In genomic region chr2:130265520-130265919, GRCm38 (mm10) we compare ENCODE assay signal across 27 mouse cellular contexts. TPM values are rescaled to one million over a fixed set of nuclear protein-coding genes. Genes with fewer than 3 reads are reported as not detected.
DNase-seq lines count a peak whose midpoint lies in the region; ATAC-seq and TF ChIP-seq lines count a peak whose summit lies in the region.
"Had no signal": no experiment of that assay in that cellular context is flagged by ENCODE, and none has a peak within 500 bp of the region (broad histone marks: within the 10 kb centered on the region; RNA-seq: fewer than 3 reads in every experiment).

No protein-coding gene starts in this region.

- TF ChIP-seq EP300 in MEL (IDR thresholded peaks at IDR 0.05; ENCODE audit: low read depth in 1 of 2, low read length in 2 of 2): peak; percentile 50 to 64; a peak in 3 of 4 replicates

- no peak for TF ChIP-seq CTCF in MEL (IDR thresholded peaks at IDR 0.05 in 2 of 3, conservative IDR thresholded peaks at IDR 0.05 in 1 of 3; ENCODE audit: control insufficient read depth in 1 of 3, insufficient read depth in 1 of 3, low read depth in 2 of 3, low read length in 3 of 3, poor library complexity in 1 of 3, severe bottlenecking in 1 of 3)

- peaks cover 0 to 32% of the 10 kb centered on the region in 2 experiments; a peak in 2 of 4 replicates for H3K36me3 ChIP-seq in MEL (ENCODE audit: control insufficient read depth in 1 of 2, insufficient read depth in 2 of 2, low read length in 2 of 2)
- no peaks in the 10 kb centered on the region for H3K36me3 ChIP-seq in liver, embryonic 11.5 days (ENCODE audit: control insufficient read depth, insufficient read depth, low read length)
- H3K36me3 ChIP-seq: forebrain, embryonic 15.5 days; heart, embryonic 10.5 days; limb, embryonic 12.5 days; midbrain, embryonic 12.5 days; neural tube, embryonic 12.5 days had no signal

- TF ChIP-seq POLR2A in MEL (IDR thresholded peaks at IDR 0.05; ENCODE audit: control insufficient read depth in 1 of 2, insufficient read depth in 1 of 2, low read depth in 1 of 2, low read length in 2 of 2, poor library complexity in 1 of 2): peak in 1 of 2 experiments; percentile 59; a peak in 2 of 4 replicates

- TF ChIP-seq RAD21 in MEL (IDR thresholded peaks at IDR 0.05; ENCODE audit: low read depth, low read length): no peak

- no peaks in the 10 kb centered on the region for H3K9me3 ChIP-seq in MEL (replicated peaks; ENCODE audit: insufficient read depth, low read length)
- H3K9me3 ChIP-seq in liver, embryonic 11.5 days (ENCODE audit: control insufficient read depth, low read length): no peaks in the 10 kb centered on the region
- H3K9me3 ChIP-seq: forebrain, embryonic 15.5 days; heart, embryonic 10.5 days; limb, embryonic 12.5 days; midbrain, embryonic 12.5 days; neural tube, embryonic 12.5 days had no signal

- H3K9ac ChIP-seq in MEL (ENCODE audit: control insufficient read depth, low read depth, low read length, poor library complexity, severe bottlenecking): no peak overlapping the region
- peak overlapping the region; percentile 20; the same call in 1 of the 2 replicates for H3K9ac ChIP-seq in liver, embryonic 11.5 days (ENCODE audit: low read depth, low read length)
- H3K9ac ChIP-seq: forebrain, embryonic 15.5 days; hindbrain, embryonic 14.5 days; limb, embryonic 12.5 days; lung, embryonic 14.5 days; midbrain, embryonic 12.5 days; neural tube, embryonic 12.5 days had no signal

- DNase-seq in MEL (ENCODE audit: low read depth, low spot score): peak; percentile 87
- DNase-seq in c-Kit-positive CD71-positive TER-119-positive erythroid progenitor cells, embryonic 14.5 days (ENCODE audit: low spot score): peak; percentile 70
- DNase-seq in liver, embryonic 11.5 days (ENCODE audit: low spot score): no peak
- DNase-seq in adrenal gland, adult (ENCODE audit: inconsistent age in 2 of 2, low spot score in 1 of 2): no peak
- DNase-seq in lung, postnatal 36 days: no peak
- DNase-seq in right cerebral cortex, postnatal 36 days (ENCODE audit: low spot score in 2 of 2): no peak
- DNase-seq: adrenal gland, postnatal 10 days; B cell, adult 2 months; cerebellum, adult 18-20 months; cerebellum, postnatal 36 days; gastrocnemius, postnatal 36 days; heart, postnatal 14 days; kidney, adult 11 months; lung, embryonic 14.5 days; lung, postnatal 4 days; right cerebral cortex, adult 18-20 months; spleen, adult 18-20 months; thymus, adult 18-20 months; thymus, postnatal 4 days had no signal

- H3K27ac ChIP-seq in MEL (ENCODE audit: control insufficient read depth, low read depth, low read length): peak overlapping the region; percentile 44; the same call in 1 of the 2 replicates
- H3K27ac ChIP-seq in liver, embryonic 11.5 days (ENCODE audit: low read depth, low read length): no peak overlapping the region
- H3K27ac ChIP-seq: forebrain, embryonic 15.5 days; heart, embryonic 10.5 days; hindbrain, embryonic 14.5 days; kidney, postnatal 0 days; limb, embryonic 12.5 days; midbrain, embryonic 12.5 days; neural tube, embryonic 12.5 days had no signal

- H3K4me3 ChIP-seq in MEL (ENCODE audit: control insufficient read depth in 1 of 2, insufficient read depth in 1 of 2, low read depth in 2 of 2, low read length in 2 of 2): no peak overlapping the region
- peak overlapping the region; percentile 33; the same call in 1 of the 2 replicates for H3K4me3 ChIP-seq in liver, embryonic 11.5 days (ENCODE audit: low read depth, low read length)
- H3K4me3 ChIP-seq: forebrain, embryonic 15.5 days; heart, embryonic 10.5 days; limb, embryonic 12.5 days; midbrain, embryonic 12.5 days; neural tube, embryonic 12.5 days had no signal

- ATAC-seq in liver, embryonic 11.5 days (replicated peaks; ENCODE audit: low FRiP score): peak; percentile 76
- ATAC-seq in megakaryocyte progenitor cell, adult 5-6 weeks (replicated peaks; ENCODE audit: poor library complexity): peak; percentile 74
- ATAC-seq: forebrain, embryonic 15.5 days had no signal

- H3K4me1 ChIP-seq in MEL (ENCODE audit: control insufficient read depth in 1 of 2, insufficient read depth in 2 of 2, low read length in 2 of 2): peaks cover 16 to 40% of the 10 kb centered on the region in 2 experiments
- peaks cover 27% of the 10 kb centered on the region for H3K4me1 ChIP-seq in liver, embryonic 11.5 days (replicated peaks; ENCODE audit: control insufficient read depth, insufficient read depth, low read length)
- H3K4me1 ChIP-seq: forebrain, embryonic 15.5 days; limb, embryonic 12.5 days; midbrain, embryonic 12.5 days; neural tube, embryonic 12.5 days had no signal

- H3K27me3 ChIP-seq in MEL (ENCODE audit: control insufficient read depth in 1 of 2, insufficient read depth in 2 of 2, low read length in 2 of 2): no peaks in the 10 kb centered on the region
- no peaks in the 10 kb centered on the region for H3K27me3 ChIP-seq in liver, embryonic 11.5 days (replicated peaks; ENCODE audit: control insufficient read depth, insufficient read depth, low read length)
- H3K27me3 ChIP-seq: forebrain, embryonic 15.5 days; limb, embryonic 12.5 days; midbrain, embryonic 12.5 days; neural tube, embryonic 12.5 days had no signal

- WGBS in liver, embryonic 11.5 days: 61% methylated on average over 1 of the region's 1 CpGs

- no peaks in the 10 kb centered on the region for H3K79me2 ChIP-seq in MEL (ENCODE audit: control insufficient read depth, insufficient read depth, low read length, poor library complexity)

- H3K4me2 ChIP-seq in liver, embryonic 11.5 days: peak overlapping the region; percentile 46
- H3K4me2 ChIP-seq: forebrain, embryonic 15.5 days; hindbrain, embryonic 14.5 days; limb, embryonic 12.5 days; lung, embryonic 14.5 days; midbrain, embryonic 12.5 days; neural tube, embryonic 12.5 days had no signal

TF ChIP-seq in MEL, 35 proteins besides CTCF, POLR2A, EP300 and RAD21:
- 0 out of 2 replicates have a peak, but pooled peaks have one; percentile 27 for TF ChIP-seq MXI1 (IDR thresholded peaks at IDR 0.05; ENCODE audit: low read depth, low read length)
- TF ChIP-seq POLR2AphosphoS5 (IDR thresholded peaks at IDR 0.05; ENCODE audit: borderline replicate concordance, low read depth, low read length): no peak
- TF ChIP-seq GATA1 (IDR thresholded peaks at IDR 0.05; ENCODE audit: low read depth, low read length): peak; percentile 45; the same call in 1 of the 2 replicates
- TF ChIP-seq ETS1 (IDR thresholded peaks at IDR 0.05; ENCODE audit: low read depth, low read length): peak; percentile 38; the same call in 1 of the 2 replicates
- TF ChIP-seq SIN3A (IDR thresholded peaks at IDR 0.05; ENCODE audit: low read length): peak; percentile 49; the same call in 1 of the 2 replicates
- TF ChIP-seq TBP (IDR thresholded peaks at IDR 0.05; ENCODE audit: low read depth, low read length): peak; percentile 69
- no peak for TF ChIP-seq POLR2AphosphoS2 (IDR thresholded peaks at IDR 0.05; ENCODE audit: low read length)
- TF ChIP-seq RCOR1 (IDR thresholded peaks at IDR 0.05; ENCODE audit: low read depth, low read length): 0 out of 2 replicates have a peak, but pooled peaks have one; percentile 26
- peak; percentile 27; the same call in 1 of the 2 replicates for TF ChIP-seq TCF12 (IDR thresholded peaks at IDR 0.05; ENCODE audit: low read depth, low read length)
- TF ChIP-seq MYB (IDR thresholded peaks at IDR 0.05; ENCODE audit: low read depth, low read length): no peak
- peak; percentile 68 for TF ChIP-seq TAL1 (IDR thresholded peaks at IDR 0.05; ENCODE audit: low read length)

RNA-seq across cellular contexts. Expression of gene Nop56, which starts 8.7 kb away (rescaled TPM):
- total RNA-seq in MEL (2012; rRNA removed): 425 and 556 TPM in 2 replicates
- 1,000 to 10,000 TPM in 1 of 2 experiments, 100 to 1,000 TPM in 1; 594 to 1,867 TPM for polyA plus RNA-seq in MEL (2012; ENCODE audit: insufficient read depth in 1 of 2, insufficient read length in 2 of 2, low read depth in 1 of 2, low replicate concordance in 2 of 2, missing spikeins in 1 of 2)
- 516 and 536 TPM in 2 replicates for polyA plus RNA-seq in liver, embryonic 11.5 days (2014; fragmentation: Nextera tagmentation; extraction: Ambion mirVana)
- 433 and 507 TPM in 2 replicates for total RNA-seq in megakaryocyte progenitor cell, adult 5-6 weeks (2015)
- 455 and 508 TPM in 2 replicates for total RNA-seq in megakaryocyte progenitor cell, adult 5-6 weeks (2017)

RNA-seq across cellular contexts. Expression of gene Idh3b, which starts 18.8 kb away (rescaled TPM):
- total RNA-seq in MEL (2012; rRNA removed): 205 and 210 TPM in 2 replicates
- polyA plus RNA-seq in MEL (2012; ENCODE audit: insufficient read depth in 1 of 2, insufficient read length in 2 of 2, low read depth in 1 of 2, low replicate concordance in 2 of 2, missing spikeins in 1 of 2): 1,000 to 10,000 TPM in 1 of 2 experiments, 100 to 1,000 TPM in 1; 551 to 1,030 TPM
- polyA plus RNA-seq in liver, embryonic 11.5 days (2014; fragmentation: Nextera tagmentation; extraction: Ambion mirVana): 184 and 188 TPM in 2 replicates
- total RNA-seq in megakaryocyte progenitor cell, adult 5-6 weeks (2015): 160 and 172 TPM in 2 replicates
- total RNA-seq in megakaryocyte progenitor cell, adult 5-6 weeks (2017): 108 and 165 TPM in 2 replicates

RNA-seq across cellular contexts. Expression of gene Ebf4, which starts 29.4 kb away (rescaled TPM):
- 0.12 and 0.13 TPM in 2 replicates for total RNA-seq in MEL (2012; rRNA removed)
- under 1 TPM in 1 of 2 experiments, not detected in 1; 0.72 TPM for polyA plus RNA-seq in MEL (2012; ENCODE audit: insufficient read depth in 1 of 2, insufficient read length in 2 of 2, low read depth in 1 of 2, low replicate concordance in 2 of 2, missing spikeins in 1 of 2)
- polyA plus RNA-seq in liver, embryonic 11.5 days (2014; fragmentation: Nextera tagmentation; extraction: Ambion mirVana): 0.78 and 0.81 TPM in 2 replicates
- not detected in 2 replicates for total RNA-seq in megakaryocyte progenitor cell, adult 5-6 weeks (2015)
- total RNA-seq in megakaryocyte progenitor cell, adult 5-6 weeks (2017): not detected in 2 replicates

Comparison
In these comparisons a context has a peak if more than half of its experiments do, and no peak if none do; other contexts are left out.
1. DNase-seq: peak in MEL (single experiment) and c-Kit-positive CD71-positive TER-119-positive erythroid progenitor cells, embryonic 14.5 days (single experiment); none in liver, embryonic 11.5 days (single experiment), adrenal gland, adult (0 of 2), lung, postnatal 36 days (single experiment) and right cerebral cortex, postnatal 36 days (0 of 2).